Mouse (Mus musculus): ENCODE results near the gene Rnf133. TPM values are rescaled to one million over a fixed set of nuclear protein-coding genes. Genes with fewer than 3 reads are reported as not detected.

Rnf133 gene
- polyA plus RNA-seq (2014; fragmentation: Nextera tagmentation; extraction: Ambion mirVana), result not detected in 2 replicates

GRCm38 (mm10) chr6:23650205-23650604, at the start of gene Rnf133:
Gene Rnf133 (minus strand): TSS chr6:23650305.
- H3K4me3 ChIP-seq (ENCODE audit: low read depth, low read length), result no peak within 1 kb of the TSS
- no peaks in the 10 kb centered on the region for H3K4me1 ChIP-seq (replicated peaks; ENCODE audit: control insufficient read depth, insufficient read depth, low read length)
- no peaks in the 10 kb centered on the region for H3K9me3 ChIP-seq (ENCODE audit: control insufficient read depth, low read length)
- ATAC-seq (replicated peaks; ENCODE audit: low FRiP score, low TSS enrichment, low read depth) (no peak), DNase-seq (ENCODE audit: low spot score) (no peak)
- H3K4me2 ChIP-seq (ENCODE audit: low read length), result no peak within 1 kb of the TSS
- 73% methylated on average over 2 of the region's 2 CpGs for WGBS
- H3K9ac ChIP-seq (ENCODE audit: low read length), result no peak within 1 kb of the TSS
- H3K27me3 ChIP-seq (replicated peaks; ENCODE audit: control insufficient read depth, insufficient read depth, low read length), result no peaks in the 10 kb centered on the region
- no peaks in the 10 kb centered on the region for H3K36me3 ChIP-seq (ENCODE audit: control insufficient read depth, insufficient read depth, low read length)
- H3K27ac ChIP-seq (ENCODE audit: low read depth), result no peak within 1 kb of the TSS

- Histone ChIP-seq H3K9ac (ENCODE audit: low read length) (no peak overlapping the region), H3K27ac (ENCODE audit: low read depth) (no peak overlapping the region), H3K4me1 (replicated peaks; ENCODE audit: control insufficient read depth, insufficient read depth, low read length) (no peaks in the 10 kb centered on the region), H3K36me3 (ENCODE audit: control insufficient read depth, insufficient read depth, low read length) (no peaks in the 10 kb centered on the region), H3K4me3 (ENCODE audit: low read depth, low read length) (no peak overlapping the region), H3K27me3 (replicated peaks; ENCODE audit: control insufficient read depth, insufficient read depth, low read length) (no peaks in the 10 kb centered on the region), H3K4me2 (ENCODE audit: low read length) (no peak overlapping the region), H3K9me3 (ENCODE audit: control insufficient read depth, low read length) (no peaks in the 10 kb centered on the region)
- no peak for ATAC-seq (replicated peaks; ENCODE audit: low FRiP score, low TSS enrichment, low read depth)
- no peak for DNase-seq (ENCODE audit: low spot score)
- 68% methylated on average over 1 of the region's 1 CpGs for WGBS
These were observed 28.1 kb upstream of the Rnf133 start for GRCm38 (mm10) chr6:23678172-23678571.

GRCm38 (mm10) chr6:23655036-23655435, 4.9 kb upstream of the Rnf133 start, which contains the start of gene Rnf148:
Gene Rnf148 (minus strand): TSS chr6:23655136.
- Histone ChIP-seq H3K4me1 (replicated peaks; ENCODE audit: control insufficient read depth, insufficient read depth, low read length) (no peaks in the 10 kb centered on the region), H3K9ac (ENCODE audit: low read length) (no peak within 1 kb of the TSS), H3K27me3 (replicated peaks; ENCODE audit: control insufficient read depth, insufficient read depth, low read length) (no peaks in the 10 kb centered on the region), H3K4me2 (ENCODE audit: low read length) (no peak within 1 kb of the TSS), H3K27ac (ENCODE audit: low read depth) (no peak within 1 kb of the TSS), H3K4me3 (ENCODE audit: low read depth, low read length) (no peak within 1 kb of the TSS), H3K9me3 (ENCODE audit: control insufficient read depth, low read length) (no peaks in the 10 kb centered on the region), H3K36me3 (ENCODE audit: control insufficient read depth, insufficient read depth, low read length) (no peaks in the 10 kb centered on the region)
- DNase-seq (ENCODE audit: low spot score) (no peak), ATAC-seq (replicated peaks; ENCODE audit: low FRiP score, low TSS enrichment, low read depth) (no peak)
- 86% methylated on average over 2 of the region's 2 CpGs for WGBS

GRCm38 (mm10) chr6:23648732-23649131, 1.4 kb downstream of the Rnf133 start:
- Histone ChIP-seq H3K27ac (ENCODE audit: low read depth) (no peak overlapping the region), H3K4me1 (replicated peaks; ENCODE audit: control insufficient read depth, insufficient read depth, low read length) (no peaks in the 10 kb centered on the region), H3K9ac (ENCODE audit: low read length) (no peak overlapping the region), H3K4me3 (ENCODE audit: low read depth, low read length) (no peak overlapping the region), H3K36me3 (ENCODE audit: control insufficient read depth, insufficient read depth, low read length) (no peaks in the 10 kb centered on the region), H3K9me3 (ENCODE audit: control insufficient read depth, low read length) (no peaks in the 10 kb centered on the region), H3K4me2 (ENCODE audit: low read length) (no peak overlapping the region), H3K27me3 (replicated peaks; ENCODE audit: control insufficient read depth, insufficient read depth, low read length) (no peaks in the 10 kb centered on the region)
- 68% methylated on average over 8 of the region's 8 CpGs for WGBS
- ATAC-seq (replicated peaks; ENCODE audit: low FRiP score, low TSS enrichment, low read depth) (no peak), DNase-seq (ENCODE audit: low spot score) (no peak)

- Histone ChIP-seq H3K9me3 (ENCODE audit: control insufficient read depth, low read length) (no peaks in the 10 kb centered on the region), H3K27ac (ENCODE audit: low read depth) (no peak overlapping the region), H3K36me3 (ENCODE audit: control insufficient read depth, insufficient read depth, low read length) (no peaks in the 10 kb centered on the region), H3K4me1 (replicated peaks; ENCODE audit: control insufficient read depth, insufficient read depth, low read length) (no peaks in the 10 kb centered on the region), H3K4me2 (ENCODE audit: low read length) (no peak overlapping the region), H3K9ac (ENCODE audit: low read length) (no peak overlapping the region), H3K4me3 (ENCODE audit: low read depth, low read length) (no peak overlapping the region), H3K27me3 (replicated peaks; ENCODE audit: control insufficient read depth, insufficient read depth, low read length) (no peaks in the 10 kb centered on the region)
- no peak for DNase-seq (ENCODE audit: low spot score)
- ATAC-seq (replicated peaks; ENCODE audit: low FRiP score, low TSS enrichment, low read depth), result no peak
- WGBS, result 66% methylated on average over 7 of the region's 7 CpGs
These were observed 2.4 kb downstream of the Rnf133 start for GRCm38 (mm10) chr6:23647627-23648247.

- no peaks in the 10 kb centered on the region for H3K9me3 ChIP-seq (ENCODE audit: control insufficient read depth, low read length)
- DNase-seq (ENCODE audit: low spot score) (no peak), ATAC-seq (replicated peaks; ENCODE audit: low FRiP score, low TSS enrichment, low read depth) (no peak)
- H3K4me3 ChIP-seq (ENCODE audit: low read depth, low read length), result no peak overlapping the region
- no peaks in the 10 kb centered on the region for H3K4me1 ChIP-seq (replicated peaks; ENCODE audit: control insufficient read depth, insufficient read depth, low read length)
- no peak overlapping the region for H3K27ac ChIP-seq (ENCODE audit: low read depth)
- WGBS, result 72% methylated on average over 3 of the region's 3 CpGs
- no peak overlapping the region for H3K4me2 ChIP-seq (ENCODE audit: low read length)
- H3K27me3 ChIP-seq (replicated peaks; ENCODE audit: control insufficient read depth, insufficient read depth, low read length), result no peaks in the 10 kb centered on the region
- no peak overlapping the region for H3K9ac ChIP-seq (ENCODE audit: low read length)
- no peaks in the 10 kb centered on the region for H3K36me3 ChIP-seq (ENCODE audit: control insufficient read depth, insufficient read depth, low read length)
These were observed 13.0 kb downstream of the Rnf133 start for GRCm38 (mm10) chr6:23637081-23637480.

- Histone ChIP-seq H3K27me3 (replicated peaks; ENCODE audit: control insufficient read depth, insufficient read depth, low read length) (no peaks in the 10 kb centered on the region), H3K4me3 (ENCODE audit: low read depth, low read length) (no peak overlapping the region), H3K27ac (ENCODE audit: low read depth) (no peak overlapping the region), H3K4me1 (replicated peaks; ENCODE audit: control insufficient read depth, insufficient read depth, low read length) (no peaks in the 10 kb centered on the region), H3K9ac (ENCODE audit: low read length) (no peak overlapping the region), H3K36me3 (ENCODE audit: control insufficient read depth, insufficient read depth, low read length) (no peaks in the 10 kb centered on the region), H3K9me3 (ENCODE audit: control insufficient read depth, low read length) (no peaks in the 10 kb centered on the region), H3K4me2 (ENCODE audit: low read length) (no peak overlapping the region)
- DNase-seq (ENCODE audit: low spot score) (no peak), ATAC-seq (replicated peaks; ENCODE audit: low FRiP score, low TSS enrichment, low read depth) (no peak)
- WGBS, result 92% methylated on average over 3 of the region's 3 CpGs
These were observed 14.9 kb downstream of the Rnf133 start for GRCm38 (mm10) chr6:23635208-23635607.

GRCm38 (mm10) chr6:23634016-23634415, 16.1 kb downstream of the Rnf133 start:
- no peaks in the 10 kb centered on the region for H3K36me3 ChIP-seq (ENCODE audit: control insufficient read depth, insufficient read depth, low read length)
- DNase-seq (ENCODE audit: low spot score) (no peak), ATAC-seq (replicated peaks; ENCODE audit: low FRiP score, low TSS enrichment, low read depth) (no peak)
- no peak overlapping the region for H3K4me2 ChIP-seq (ENCODE audit: low read length)
- H3K4me1 ChIP-seq (replicated peaks; ENCODE audit: control insufficient read depth, insufficient read depth, low read length), result no peaks in the 10 kb centered on the region
- WGBS, result 84% methylated on average over 9 of the region's 9 CpGs
- no peaks in the 10 kb centered on the region for H3K27me3 ChIP-seq (replicated peaks; ENCODE audit: control insufficient read depth, insufficient read depth, low read length)
- no peak overlapping the region for H3K9ac ChIP-seq (ENCODE audit: low read length)
- H3K4me3 ChIP-seq (ENCODE audit: low read depth, low read length), result no peak overlapping the region
- no peaks in the 10 kb centered on the region for H3K9me3 ChIP-seq (ENCODE audit: control insufficient read depth, low read length)
- H3K27ac ChIP-seq (ENCODE audit: low read depth), result no peak overlapping the region

GRCm38 (mm10) chr6:23630465-23630864, 19.6 kb downstream of the Rnf133 start:
- DNase-seq (ENCODE audit: low spot score), result no peak
- Histone ChIP-seq H3K4me1 (replicated peaks; ENCODE audit: control insufficient read depth, insufficient read depth, low read length) (no peaks in the 10 kb centered on the region), H3K4me2 (ENCODE audit: low read length) (no peak overlapping the region), H3K4me3 (ENCODE audit: low read depth, low read length) (no peak overlapping the region), H3K27ac (ENCODE audit: low read depth) (no peak overlapping the region), H3K9me3 (ENCODE audit: control insufficient read depth, low read length) (no peaks in the 10 kb centered on the region), H3K36me3 (ENCODE audit: control insufficient read depth, insufficient read depth, low read length) (no peaks in the 10 kb centered on the region), H3K27me3 (replicated peaks; ENCODE audit: control insufficient read depth, insufficient read depth, low read length) (no peaks in the 10 kb centered on the region), H3K9ac (ENCODE audit: low read length) (no peak overlapping the region)
- WGBS, result 32% methylated on average over 4 of the region's 4 CpGs
- ATAC-seq (replicated peaks; ENCODE audit: low FRiP score, low TSS enrichment, low read depth), result no peak
